Mouse (Mus musculus): ENCODE results near the gene Zfx.
A peak's percentile ranks its signal among the peaks of the same experiment; 100 is the strongest.

Zfx gene

GRCm38 (mm10) chrX:94060751-94061150 is 62.8 kb downstream of the Zfx start:
- no peak for DNase-seq (ENCODE audit: low read depth, low spot score)

GRCm38 (mm10) chrX:94058748-94059147 is 64.8 kb downstream of the Zfx start:
- no peak for DNase-seq (ENCODE audit: low read depth, low spot score)

- DNase-seq (ENCODE audit: low read depth, low spot score), result no peak
Measured at GRCm38 (mm10) chrX:94049048-94049447, 74.5 kb downstream of the Zfx start.

- DNase-seq (ENCODE audit: low read depth, low spot score), result no peak
Measured at GRCm38 (mm10) chrX:94048048-94048447, 75.5 kb downstream of the Zfx start.

GRCm38 (mm10) chrX:94047381-94047780 is 76.1 kb downstream of the Zfx start:
- DNase-seq (ENCODE audit: low read depth, low spot score), result no peak

GRCm38 (mm10) chrX:94032937-94033336 is 90.6 kb downstream of the Zfx start:
- peak; percentile 34 for DNase-seq (ENCODE audit: low read depth, low spot score)

GRCm38 (mm10) chrX:94030081-94030480 is 93.4 kb downstream of the Zfx start:
- no peak for DNase-seq (ENCODE audit: low read depth, low spot score)

Data from forelimb bud, embryonic 11.5 days (tissue).